15 mouse cellular contexts compared by ENCODE assay signal in genomic region chr16:30177769-30178168, GRCm38 (mm10).
"Had no signal": no experiment of that assay in that cellular context is flagged by ENCODE, and none has a peak within 500 bp of the region (broad histone marks: within the 10 kb centered on the region; RNA-seq: fewer than 3 reads in every experiment).

No protein-coding gene starts in this region.

- ATAC-seq: liver, embryonic 12.5 days had no signal

- H3K27me3 ChIP-seq: liver, embryonic 12.5 days; megakaryocyte, embryonic 14.5 days had no signal

- H3K27ac ChIP-seq: liver, embryonic 12.5 days; midbrain, embryonic 12.5 days; neural tube, embryonic 15.5 days had no signal

- H3K36me3 ChIP-seq: limb, embryonic 15.5 days; liver, embryonic 12.5 days; midbrain, embryonic 12.5 days; neural tube, embryonic 15.5 days had no signal

- H3K4me3 ChIP-seq: limb, embryonic 15.5 days; liver, embryonic 12.5 days; megakaryocyte, embryonic 14.5 days; midbrain, embryonic 12.5 days; neural tube, embryonic 15.5 days had no signal

- DNase-seq: kidney, adult 9 months; kidney, postnatal 10 days; left cerebral cortex, postnatal 4 days; lung, embryonic 14.5 days; lung, postnatal 10 days; lung, postnatal 4 days; right cerebral cortex, postnatal 4 days; spleen, adult 18-20 months; thymus, adult 18-20 months; thymus, postnatal 14 days had no signal

- H3K9ac ChIP-seq: limb, embryonic 15.5 days; liver, embryonic 12.5 days; lung, embryonic 14.5 days; midbrain, embryonic 12.5 days; neural tube, embryonic 15.5 days had no signal

- H3K9me3 ChIP-seq: limb, embryonic 15.5 days; liver, embryonic 12.5 days; megakaryocyte, embryonic 14.5 days; midbrain, embryonic 12.5 days; neural tube, embryonic 15.5 days had no signal
